In the genomic region with DNA sequence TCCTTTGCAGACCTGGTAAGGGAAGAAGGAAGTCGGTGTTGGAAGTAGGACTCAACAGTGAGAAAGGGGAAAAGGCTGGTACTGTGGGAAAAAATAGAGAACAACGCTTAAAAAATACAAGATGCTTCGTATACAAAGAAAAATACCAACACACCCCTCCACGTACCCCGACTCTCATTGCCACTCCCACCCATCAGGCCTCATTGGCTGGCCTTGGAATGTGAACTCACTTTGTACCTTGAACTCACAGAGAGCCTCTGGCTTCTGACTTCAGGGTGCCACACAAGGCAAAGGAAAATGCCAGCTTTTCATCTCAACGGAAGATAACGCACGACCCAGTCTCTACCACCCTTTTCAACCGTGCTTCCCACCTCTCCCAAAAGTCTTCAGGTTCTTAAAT, we compare ENCODE assay signal across 8 mouse cellular contexts. TPM values are rescaled to one million over a fixed set of nuclear protein-coding genes. Genes with fewer than 3 reads are reported as not detected.
DNase-seq lines count a peak whose midpoint lies in the region; ATAC-seq and TF ChIP-seq lines count a peak whose summit lies in the region.

No protein-coding gene starts in this region.

- WGBS in forebrain, embryonic 11.5 days = 22% methylated on average over 9 of the region's 9 CpGs
- 24% methylated on average over 9 of the region's 9 CpGs for WGBS in kidney, postnatal 0 days
- WGBS in neural tube, embryonic 15.5 days = 25% methylated on average over 9 of the region's 9 CpGs

- peaks cover 10% of the 10 kb centered on the region for H3K27me3 ChIP-seq in megakaryocyte, embryonic 14.5 days (replicated peaks)
- H3K27me3 ChIP-seq in forebrain, embryonic 11.5 days (ENCODE audit: control insufficient read depth, insufficient read depth, low read length) = no peaks in the 10 kb centered on the region
- H3K27me3 ChIP-seq in kidney, postnatal 0 days (ENCODE audit: insufficient read depth, low read length) = no peaks in the 10 kb centered on the region
- no peaks in the 10 kb centered on the region for H3K27me3 ChIP-seq in neural tube, embryonic 15.5 days (replicated peaks)

- TF ChIP-seq CTCF in kidney, postnatal 0 days (IDR thresholded peaks at IDR 0.05; ENCODE audit: low read depth) = no peak

- DNase-seq in forebrain, embryonic 11.5 days (ENCODE audit: low spot score) = no peak
- no peak for DNase-seq in kidney, postnatal 0 days (ENCODE audit: low spot score)
- DNase-seq in frontal cortex, postnatal 14 days (ENCODE audit: low spot score in 2 of 2) = no peak
- no peak for DNase-seq in urinary bladder, postnatal 36 days (ENCODE audit: low spot score in 2 of 2)
- DNase-seq in embryo, embryonic 10.5 days (ENCODE audit: low spot score) = no peak

- ATAC-seq in megakaryocyte, adult 5-6 weeks (ENCODE audit: poor library complexity, severe bottlenecking) = no peak
- peak; percentile 74 for ATAC-seq in forebrain, embryonic 11.5 days (replicated peaks; ENCODE audit: low FRiP score)
- peak; percentile 37 for ATAC-seq in kidney, postnatal 0 days (replicated peaks; ENCODE audit: low FRiP score, low read depth)
- ATAC-seq in neural tube, embryonic 15.5 days (ENCODE audit: low FRiP score) = peak; percentile 51; the same call in 1 of the 2 replicates

- H3K9me3 ChIP-seq in megakaryocyte, embryonic 14.5 days = no peaks in the 10 kb centered on the region
- no peaks in the 10 kb centered on the region for H3K9me3 ChIP-seq in forebrain, embryonic 11.5 days (ENCODE audit: control insufficient read depth, low read length)
- no peaks in the 10 kb centered on the region for H3K9me3 ChIP-seq in kidney, postnatal 0 days (replicated peaks; ENCODE audit: low read length)
- H3K9me3 ChIP-seq in neural tube, embryonic 15.5 days (replicated peaks) = no peaks in the 10 kb centered on the region

- peak overlapping the region; percentile 65; the same call in 1 of the 2 replicates for H3K9ac ChIP-seq in forebrain, embryonic 11.5 days (ENCODE audit: low read length)
- H3K9ac ChIP-seq in kidney, postnatal 0 days (ENCODE audit: low read depth, low read length) = peak overlapping the region; percentile 83; the same call in 1 of the 2 replicates
- H3K9ac ChIP-seq in neural tube, embryonic 15.5 days (replicated peaks) = peak overlapping the region; percentile 62

- no peak overlapping the region for H3K27ac ChIP-seq in forebrain, embryonic 11.5 days (ENCODE audit: low read depth, low read length)
- no peak overlapping the region for H3K27ac ChIP-seq in kidney, postnatal 0 days
- H3K27ac ChIP-seq in neural tube, embryonic 15.5 days (replicated peaks) = peak overlapping the region; percentile 80

- peak overlapping the region; percentile 73; the same call in 1 of the 2 replicates for H3K4me2 ChIP-seq in forebrain, embryonic 11.5 days (ENCODE audit: low read depth, low read length, severe bottlenecking)
- H3K4me2 ChIP-seq in kidney, postnatal 0 days (ENCODE audit: low read length) = peak overlapping the region; percentile 95
- H3K4me2 ChIP-seq in neural tube, embryonic 15.5 days = peak overlapping the region; percentile 97

- H3K36me3 ChIP-seq in megakaryocyte, embryonic 14.5 days (replicated peaks; ENCODE audit: low read length) = peaks cover 32% of the 10 kb centered on the region
- H3K36me3 ChIP-seq in forebrain, embryonic 11.5 days (ENCODE audit: control insufficient read depth, insufficient read depth, low read length) = no peaks in the 10 kb centered on the region; the same call in 1 of the 2 replicates
- 0 out of 2 replicates have a peak, but pooled peaks cover 4% of the 10 kb centered on the region for H3K36me3 ChIP-seq in kidney, postnatal 0 days (ENCODE audit: insufficient read depth, low read length)
- H3K36me3 ChIP-seq in neural tube, embryonic 15.5 days = peaks cover 8% of the 10 kb centered on the region

- peaks cover 40% of the 10 kb centered on the region for H3K4me1 ChIP-seq in megakaryocyte, embryonic 14.5 days
- peaks cover 8% of the 10 kb centered on the region; the same call in 1 of the 2 replicates for H3K4me1 ChIP-seq in forebrain, embryonic 11.5 days (replicated peaks; ENCODE audit: control insufficient read depth, insufficient read depth, low read length)
- peaks cover 9% of the 10 kb centered on the region; the same call in 1 of the 2 replicates for H3K4me1 ChIP-seq in kidney, postnatal 0 days (replicated peaks; ENCODE audit: insufficient read depth, low read length)
- H3K4me1 ChIP-seq in neural tube, embryonic 15.5 days = peaks cover 23% of the 10 kb centered on the region

- H3K4me3 ChIP-seq in megakaryocyte, embryonic 14.5 days (replicated peaks) = peak overlapping the region; percentile 96
- H3K4me3 ChIP-seq in forebrain, embryonic 11.5 days (ENCODE audit: low read depth, low read length) = peak overlapping the region; percentile 73
- H3K4me3 ChIP-seq in kidney, postnatal 0 days (replicated peaks; ENCODE audit: low read depth, low read length) = peak overlapping the region; percentile 61
- peak overlapping the region; percentile 59 for H3K4me3 ChIP-seq in neural tube, embryonic 15.5 days (replicated peaks)

RNA-seq across cellular contexts. Expression of gene Tjap1, which starts 0.3 kb away (rescaled TPM):
- 42.7 and 59.0 TPM in 2 replicates for polyA plus RNA-seq in megakaryocyte, embryonic 14.5 days (2012; ENCODE audit: insufficient read depth, low replicate concordance)
- total RNA-seq in megakaryocyte, adult 5-6 weeks (2015) = 5.4 and 9.9 TPM in 2 replicates
- 9.8 and 15.7 TPM in 2 replicates for total RNA-seq in megakaryocyte, adult 5-6 weeks (2017)
- 62.6 and 63.4 TPM in 2 replicates for polyA plus RNA-seq in forebrain, embryonic 11.5 days (2014; fragmentation: Nextera tagmentation; extraction: Ambion mirVana)
- polyA plus RNA-seq in kidney, postnatal 0 days (2015; fragmentation: Nextera tagmentation; extraction: Ambion mirVana) = 28.2 and 28.4 TPM in 2 replicates
- 28.6 and 32.6 TPM in 2 replicates for polyA plus RNA-seq in neural tube, embryonic 15.5 days (2015; fragmentation: Nextera tagmentation; extraction: Ambion mirVana)

RNA-seq across cellular contexts. Expression of gene Dlk2, which starts 14.1 kb away (rescaled TPM):
- not detected in 2 replicates for polyA plus RNA-seq in megakaryocyte, embryonic 14.5 days (2012; ENCODE audit: insufficient read depth, low replicate concordance)
- total RNA-seq in megakaryocyte, adult 5-6 weeks (2015) = not detected in 2 replicates
- not detected in 2 replicates for total RNA-seq in megakaryocyte, adult 5-6 weeks (2017)
- 1.2 and 1.5 TPM in 2 replicates for polyA plus RNA-seq in forebrain, embryonic 11.5 days (2014; fragmentation: Nextera tagmentation; extraction: Ambion mirVana)
- polyA plus RNA-seq in kidney, postnatal 0 days (2015; fragmentation: Nextera tagmentation; extraction: Ambion mirVana) = 0.55 and 0.88 TPM in 2 replicates
- polyA plus RNA-seq in neural tube, embryonic 15.5 days (2015; fragmentation: Nextera tagmentation; extraction: Ambion mirVana) = 24.7 and 27.4 TPM in 2 replicates

RNA-seq across cellular contexts. Expression of gene Lrrc73, which starts 29.8 kb away (rescaled TPM):
- polyA plus RNA-seq in megakaryocyte, embryonic 14.5 days (2012; ENCODE audit: insufficient read depth, low replicate concordance) = 3.6 and 5.3 TPM in 2 replicates
- 0.34 and 1.2 TPM in 2 replicates for total RNA-seq in megakaryocyte, adult 5-6 weeks (2015)
- total RNA-seq in megakaryocyte, adult 5-6 weeks (2017) = 0.33 TPM in 1 of 2 replicates, not detected in the other
- polyA plus RNA-seq in forebrain, embryonic 11.5 days (2014; fragmentation: Nextera tagmentation; extraction: Ambion mirVana) = 2.3 and 3.8 TPM in 2 replicates
- polyA plus RNA-seq in kidney, postnatal 0 days (2015; fragmentation: Nextera tagmentation; extraction: Ambion mirVana) = 0.91 and 0.93 TPM in 2 replicates
- polyA plus RNA-seq in neural tube, embryonic 15.5 days (2015; fragmentation: Nextera tagmentation; extraction: Ambion mirVana) = 13.1 and 15.0 TPM in 2 replicates

RNA-seq across cellular contexts. Expression of gene Yipf3, which starts 35.3 kb away (rescaled TPM):
- 213 and 264 TPM in 2 replicates for polyA plus RNA-seq in megakaryocyte, embryonic 14.5 days (2012; ENCODE audit: insufficient read depth, low replicate concordance)
- total RNA-seq in megakaryocyte, adult 5-6 weeks (2015) = 53.9 and 55.1 TPM in 2 replicates
- 30.1 and 35.8 TPM in 2 replicates for total RNA-seq in megakaryocyte, adult 5-6 weeks (2017)
- polyA plus RNA-seq in forebrain, embryonic 11.5 days (2014; fragmentation: Nextera tagmentation; extraction: Ambion mirVana) = 57.8 and 75.5 TPM in 2 replicates
- polyA plus RNA-seq in kidney, postnatal 0 days (2015; fragmentation: Nextera tagmentation; extraction: Ambion mirVana) = 112 and 117 TPM in 2 replicates
- polyA plus RNA-seq in neural tube, embryonic 15.5 days (2015; fragmentation: Nextera tagmentation; extraction: Ambion mirVana) = 87.8 and 97.8 TPM in 2 replicates

RNA-seq across cellular contexts. Expression of gene Polr1c, which starts 35.3 kb away (rescaled TPM):
- polyA plus RNA-seq in megakaryocyte, embryonic 14.5 days (2012; ENCODE audit: insufficient read depth, low replicate concordance) = 10.9 TPM in 1 of 2 replicates, not detected in the other
- total RNA-seq in megakaryocyte, adult 5-6 weeks (2015) = 22.5 and 27.8 TPM in 2 replicates
- total RNA-seq in megakaryocyte, adult 5-6 weeks (2017) = 21.4 and 22.4 TPM in 2 replicates
- 111 and 118 TPM in 2 replicates for polyA plus RNA-seq in forebrain, embryonic 11.5 days (2014; fragmentation: Nextera tagmentation; extraction: Ambion mirVana)
- polyA plus RNA-seq in kidney, postnatal 0 days (2015; fragmentation: Nextera tagmentation; extraction: Ambion mirVana) = 73.5 and 79.4 TPM in 2 replicates
- 73.7 and 76.4 TPM in 2 replicates for polyA plus RNA-seq in neural tube, embryonic 15.5 days (2015; fragmentation: Nextera tagmentation; extraction: Ambion mirVana)

Comparison
In these comparisons a context has a peak if more than half of its experiments do, and no peak if none do; other contexts are left out.
1. RNA of gene Dlk2, which starts 14.1 kb away (polyA plus RNA-seq): 24.7 to 27.4 TPM in neural tube, embryonic 15.5 days; 1.2 to 1.5 TPM in forebrain, embryonic 11.5 days, 0.55 to 0.88 TPM in kidney, postnatal 0 days and not detected in megakaryocyte, embryonic 14.5 days; every median in the first group is over 10 times any median in the second.
2. Peak in every context shown above with its lines, with median percentiles within 50 percentile points of each other: H3K4me3 ChIP-seq, H3K4me2 ChIP-seq and H3K9ac ChIP-seq.